Mouse (Mus musculus) monocyte, adult 5-6 weeks (primary cell): ENCODE data around the gene Tmem44. TPM values are rescaled to one million over a fixed set of nuclear protein-coding genes. Genes with fewer than 3 reads are reported as not detected.
A peak's percentile ranks its signal among the peaks of the same experiment; 100 is the strongest.

Experiments used
- ATAC-seq: fragments of 153-309, 156-312 bp; replicated peaks from 2 replicates; pipeline ENCODE4 v1.8.0; 2017; ENCODE audit warnings: mild to moderate bottlenecking; ENCODE audit not compliant: low TSS enrichment, insufficient number of reproducible peaks, severe bottlenecking, poor library complexity, low FRiP score
- total RNA-seq: library from RNA; stranded (forward); fragments of 200-1000, 200-491, 200-594 nt; gene quantifications from 3 replicates; pipeline ENCODE4 v1.2.3, GENCODE M21; 2017

Gene Tmem44
- 0.11 TPM in 1 of 3 replicates, not detected in the others for total RNA-seq

- no peak for ATAC-seq
Measured at GRCm38 (mm10) chr16:30550748-30551192, at the start of gene Tmem44. TSS of gene Tmem44 (minus strand) at chr16:30550842.

- ATAC-seq, result peak; percentile 80
Measured at GRCm38 (mm10) chr16:30599491-30600268, 49.0 kb upstream of the Tmem44 start, which contains the start of gene Fam43a. TSS of gene Fam43a (plus strand) at chr16:30599723.

- peak; percentile 40 for ATAC-seq
Measured at GRCm38 (mm10) chr16:30596959-30597681, 46.5 kb upstream of the Tmem44 start.

DNA sequence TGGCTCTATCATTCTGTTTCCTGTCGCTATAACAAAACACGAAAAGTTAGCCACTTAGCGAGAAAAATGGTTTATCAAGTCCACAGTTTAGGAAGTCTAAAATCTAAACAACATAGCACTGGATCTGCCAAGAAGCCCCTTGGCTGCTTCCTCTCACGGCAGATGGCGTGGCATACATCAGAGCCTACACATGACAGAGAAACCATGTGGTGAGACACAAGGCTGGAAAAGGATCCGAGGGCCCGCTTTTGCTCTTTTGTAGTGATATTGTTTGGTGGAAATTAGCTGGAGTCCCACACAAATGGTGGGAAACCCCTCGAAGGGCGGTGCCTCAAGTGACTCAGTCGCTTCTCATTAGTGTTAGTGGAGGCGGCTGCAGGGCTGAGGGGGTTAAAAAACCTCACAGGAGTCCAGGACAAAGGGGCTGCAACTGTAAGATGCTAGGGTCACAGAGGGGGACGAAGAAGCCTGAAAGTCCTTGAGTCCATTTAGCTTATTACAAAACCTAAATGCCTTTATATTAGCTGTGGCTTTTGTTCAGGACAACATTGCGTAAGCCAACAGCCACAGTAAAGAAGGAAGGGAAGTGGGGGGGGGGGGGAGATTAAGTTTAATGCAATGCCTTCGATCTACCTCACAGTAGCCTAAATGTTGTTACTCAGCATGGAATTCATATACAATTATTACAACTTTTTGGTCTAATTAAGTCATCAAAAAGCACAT lies 45.4 kb upstream of the Tmem44 start:
- ATAC-seq, result no peak

GRCm38 (mm10) chr16:30595356-30595755 lies 44.7 kb upstream of the Tmem44 start:
- no peak for ATAC-seq

DNA sequence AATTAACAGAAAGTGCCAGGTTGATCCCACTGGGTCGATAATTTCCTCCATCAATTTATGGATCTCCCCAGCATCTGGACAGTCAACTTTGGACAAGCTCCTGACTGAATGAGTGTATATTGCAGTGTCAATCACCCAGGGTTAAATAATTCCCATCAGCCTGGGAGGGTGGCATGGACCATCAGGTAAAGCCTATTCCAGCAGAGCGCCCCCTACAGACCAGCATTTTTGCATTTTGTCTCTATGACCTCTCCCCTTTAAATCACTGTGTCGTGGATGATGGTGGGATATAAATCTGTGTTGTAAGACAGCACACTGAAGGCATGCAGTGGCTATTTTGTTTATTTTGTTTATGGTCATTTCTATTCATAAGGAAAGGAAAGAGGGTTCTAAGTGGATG lies 41.3 kb upstream of the Tmem44 start:
- no peak for ATAC-seq

DNA sequence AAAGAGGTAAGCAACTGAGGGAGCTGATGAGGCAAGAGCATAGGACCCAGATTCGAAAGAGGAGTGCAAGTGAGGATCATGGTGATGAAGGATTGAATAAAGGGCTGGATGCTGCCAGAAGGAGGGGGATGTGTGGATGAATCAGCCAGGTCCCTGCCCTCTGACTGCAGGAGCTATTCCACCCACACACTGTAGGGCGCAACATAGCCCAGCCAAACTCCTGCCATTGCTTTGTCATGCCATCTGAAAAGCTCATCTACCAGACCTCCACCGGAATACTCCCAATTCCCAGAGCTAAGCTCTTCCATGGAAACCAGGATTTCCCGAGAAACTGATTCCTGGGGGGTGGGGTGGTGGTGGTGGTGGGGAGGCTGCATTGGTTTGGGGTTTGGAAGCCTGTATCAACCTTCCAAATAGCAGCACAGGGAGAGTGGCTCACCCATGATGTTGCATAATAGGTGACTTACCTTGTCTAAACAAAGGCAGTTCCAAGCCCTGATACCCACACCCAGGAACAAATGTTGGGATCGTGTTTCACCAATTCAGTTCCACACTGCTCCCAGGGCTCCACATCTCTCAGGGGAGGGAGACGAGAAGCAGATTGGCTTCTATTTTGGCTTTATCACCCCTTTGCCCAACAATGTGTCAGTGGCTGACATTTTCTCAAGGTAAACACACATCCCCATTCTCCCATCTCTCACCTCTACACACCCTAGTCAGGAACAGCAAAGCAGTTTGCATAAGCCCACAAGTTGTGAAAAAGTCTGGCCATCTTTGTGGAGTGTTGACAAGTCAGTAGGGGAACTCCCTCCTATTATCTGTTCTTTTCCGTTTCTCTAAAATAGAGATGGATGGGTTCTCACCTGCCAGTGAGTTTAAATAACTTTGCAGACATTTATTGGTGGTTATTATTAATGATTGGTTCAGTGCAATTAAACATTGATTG lies 39.9 kb upstream of the Tmem44 start:
- no peak for ATAC-seq

GRCm38 (mm10) chr16:30587494-30588327 lies 37.1 kb upstream of the Tmem44 start, which contains the start of gene Lsg1:
TSS of gene Lsg1 (minus strand) at chr16:30587592.
- peak; percentile 89 for ATAC-seq

GRCm38 (mm10) chr16:30586935-30587493 lies 36.4 kb upstream of the Tmem44 start:
- ATAC-seq, result no peak

DNA sequence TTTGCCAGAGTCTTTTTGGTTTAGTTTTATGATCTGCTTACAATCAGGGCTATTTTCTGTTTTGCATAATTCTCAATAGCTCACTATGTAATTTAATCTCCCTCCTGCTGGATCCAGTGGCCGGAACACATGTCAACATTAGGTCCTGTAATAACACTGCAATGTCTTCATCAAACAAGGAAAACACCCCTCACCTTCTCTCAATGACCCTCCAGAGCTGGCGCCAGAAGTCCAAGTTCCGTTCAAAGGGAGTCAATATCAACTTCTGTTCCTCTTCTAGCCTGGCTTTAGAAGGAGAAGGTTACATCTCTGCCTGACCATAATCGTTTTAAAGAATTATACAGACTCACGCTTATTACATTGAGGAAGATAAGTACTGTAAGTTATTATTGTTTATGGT lies 30.1 kb upstream of the Tmem44 start:
- no peak for ATAC-seq

DNA sequence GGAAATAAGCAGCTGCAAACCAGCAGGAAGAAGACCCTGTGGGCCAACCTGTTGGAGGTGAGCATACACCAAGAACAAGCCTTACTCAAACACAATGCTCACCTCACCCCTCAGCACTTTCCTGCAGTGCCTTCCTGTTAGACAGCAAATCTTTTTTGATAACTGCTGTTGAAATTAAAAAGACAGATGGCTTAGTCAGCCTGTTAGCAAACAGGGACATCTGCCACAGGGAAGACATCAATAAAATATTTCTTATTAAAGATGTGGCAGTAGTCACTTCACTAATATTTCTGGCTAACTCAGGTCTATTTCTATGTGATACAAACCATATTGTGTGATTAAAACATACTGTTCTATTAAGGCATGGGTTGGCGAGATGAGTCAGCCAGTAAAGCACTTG lies 25.8 kb upstream of the Tmem44 start:
- ATAC-seq, result no peak

DNA sequence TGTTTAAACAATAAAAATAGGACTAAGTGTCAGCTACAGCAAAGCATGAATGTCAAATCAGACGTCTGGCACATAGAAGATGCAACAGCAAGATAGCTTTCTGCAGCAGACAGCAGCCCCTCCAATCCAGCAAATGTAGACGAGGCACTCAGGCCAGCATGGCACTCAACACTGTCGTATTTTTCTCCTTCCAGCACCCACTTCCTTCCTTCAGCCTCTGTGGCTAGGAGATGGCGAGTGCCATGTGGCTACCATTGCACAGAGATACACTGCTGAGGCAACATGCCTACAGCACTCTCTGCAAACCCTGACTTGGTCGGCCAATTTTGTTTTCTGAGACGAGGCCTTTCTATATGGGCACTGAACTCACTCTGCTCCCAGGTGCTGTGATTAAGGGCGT lies 25.2 kb upstream of the Tmem44 start:
- ATAC-seq, result no peak

- ATAC-seq, result no peak
Measured at GRCm38 (mm10) chr16:30572239-30572638, 21.6 kb upstream of the Tmem44 start.

DNA sequence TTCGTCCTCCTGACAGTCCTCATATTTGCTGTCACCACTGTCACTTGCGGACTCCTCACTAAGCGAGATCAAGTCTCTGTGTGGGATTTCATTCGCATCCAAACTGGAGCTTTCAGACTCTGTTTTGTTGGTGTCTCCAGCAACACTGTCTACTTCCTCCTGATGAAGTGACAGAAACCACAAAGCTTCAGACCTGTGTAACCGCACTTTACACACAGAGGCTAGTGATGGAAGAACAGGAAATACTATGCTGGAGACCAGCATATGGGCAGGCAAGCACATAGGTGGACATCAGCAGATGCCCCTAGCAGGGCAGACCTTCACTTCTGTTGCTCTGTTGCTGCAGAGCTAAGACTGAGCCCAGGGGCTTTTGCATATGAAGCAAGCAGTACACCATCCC lies 20.7 kb upstream of the Tmem44 start:
- no peak for ATAC-seq

DNA sequence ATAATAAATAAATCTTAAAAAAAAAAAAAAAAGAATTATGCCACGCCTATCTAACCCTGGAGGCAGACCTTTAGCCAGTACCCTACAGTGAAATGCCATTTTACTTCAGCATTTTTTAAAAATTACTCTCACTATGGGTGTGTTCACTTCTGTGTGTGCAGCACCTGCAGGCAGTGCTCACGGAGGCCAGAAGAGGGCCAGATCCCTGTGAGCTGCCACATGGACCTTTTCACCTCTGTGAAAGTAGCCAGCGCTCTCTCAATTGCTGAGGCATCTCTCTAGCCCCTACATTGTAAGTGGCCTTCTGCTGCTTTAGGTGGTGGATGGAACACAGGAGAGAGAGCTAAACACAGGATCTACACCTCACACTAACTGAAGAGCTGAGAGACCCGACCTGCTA lies 19.5 kb upstream of the Tmem44 start:
- no peak for ATAC-seq

DNA sequence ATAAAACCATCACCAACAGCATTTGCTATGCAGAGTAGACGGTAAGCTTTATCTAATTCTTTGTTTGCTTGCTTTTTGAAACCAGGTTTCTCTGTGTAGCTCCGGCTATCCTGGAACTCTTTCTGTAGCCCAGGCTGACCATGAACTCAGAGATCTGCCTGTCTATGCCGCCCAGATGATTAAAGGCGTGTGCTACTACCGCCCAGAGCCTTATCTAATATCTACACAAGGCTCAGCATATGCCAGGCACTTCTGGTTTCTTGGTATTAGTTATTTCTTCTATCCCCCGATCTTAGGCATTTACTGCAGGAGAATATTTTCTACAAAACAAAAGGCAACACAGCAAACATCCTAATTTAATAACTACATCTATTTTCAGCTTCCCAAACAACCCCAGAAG lies 15.0 kb upstream of the Tmem44 start:
- no peak for ATAC-seq

GRCm38 (mm10) chr16:30560601-30561000 lies 10.0 kb upstream of the Tmem44 start:
- no peak for ATAC-seq
